Mouse (Mus musculus): ENCODE results near the gene Chrna7. TPM values are rescaled to one million over a fixed set of nuclear protein-coding genes. Genes with fewer than 3 reads are reported as not detected.

Chrna7 gene
- polyA plus RNA-seq, 1 experiment from 2014 or later = 3.3 TPM

GRCm38 (mm10) chr7:63189647-63190534 lies 22.5 kb downstream of the Chrna7 start:
- H3K27me3 ChIP-seq (ENCODE audit: control insufficient read depth, insufficient read depth, low read length) = no peaks in the 10 kb centered on the region
- ATAC-seq (ENCODE audit: insufficient number of reproducible peaks, insufficient read depth, low FRiP score, low read depth) = no peak

DNA sequence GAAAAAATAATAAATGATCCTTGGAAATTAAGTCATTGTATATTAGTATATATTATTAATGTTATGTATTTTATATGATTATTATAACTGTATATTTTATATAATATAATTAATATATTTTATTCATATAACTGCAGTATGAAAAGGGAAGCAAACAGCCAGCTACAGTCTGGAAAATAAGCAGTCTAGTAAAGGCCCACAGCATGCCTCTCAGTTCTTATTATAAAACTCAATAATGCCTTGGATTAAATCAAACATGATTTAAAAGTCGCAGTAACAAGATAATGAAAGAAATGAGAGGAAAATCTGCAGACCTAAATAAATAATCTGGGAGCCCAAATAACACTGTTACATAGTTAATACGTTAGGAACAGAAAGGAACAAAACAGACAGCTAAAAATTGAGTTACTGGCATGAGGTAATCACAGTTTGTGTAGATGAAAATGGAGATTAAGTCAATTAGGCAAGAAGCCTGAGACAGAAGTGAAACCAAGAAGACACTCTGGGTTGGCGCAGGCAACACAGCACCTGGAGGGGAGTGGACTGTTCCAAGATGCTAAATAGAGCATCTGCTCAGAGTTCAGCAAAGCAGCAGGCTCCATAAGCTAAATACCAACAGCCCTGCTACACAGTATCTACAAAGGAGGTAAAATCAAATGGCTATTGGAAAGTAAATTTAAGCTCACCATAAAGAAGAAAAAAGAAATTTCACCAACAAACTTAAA lies 42.1 kb downstream of the Chrna7 start:
- Histone ChIP-seq H3K4me2 (replicated peaks; ENCODE audit: low read depth, low read length) (no peak overlapping the region), H3K36me3 (ENCODE audit: control insufficient read depth, insufficient read depth, low read length) (no peaks in the 10 kb centered on the region), H3K9ac (replicated peaks; ENCODE audit: low read depth, low read length) (no peak overlapping the region), H3K27ac (ENCODE audit: low read length) (no peak overlapping the region), H3K4me3 (ENCODE audit: low read depth, low read length) (no peak overlapping the region), H3K4me1 (ENCODE audit: control insufficient read depth, insufficient read depth, low read length) (no peaks in the 10 kb centered on the region), H3K9me3 (ENCODE audit: control insufficient read depth, low read depth, low read length) (no peaks in the 10 kb centered on the region), H3K27me3 (ENCODE audit: control insufficient read depth, insufficient read depth, low read length) (no peaks in the 10 kb centered on the region)
- WGBS = 75% methylated on average over 3 of the region's 3 CpGs
- ATAC-seq (ENCODE audit: insufficient number of reproducible peaks, insufficient read depth, low FRiP score, low read depth) = no peak

More at GRCm38 (mm10) chr7:63189647-63190534, 22.5 kb downstream of the Chrna7 start:
- 83% methylated on average over 13 of the region's 13 CpGs for WGBS
- no peaks in the 10 kb centered on the region for H3K36me3 ChIP-seq (ENCODE audit: control insufficient read depth, insufficient read depth, low read length)
- H3K4me1 ChIP-seq (ENCODE audit: control insufficient read depth, insufficient read depth, low read length) = no peaks in the 10 kb centered on the region
- no peak overlapping the region for H3K4me3 ChIP-seq (ENCODE audit: low read depth, low read length)
- H3K4me2 ChIP-seq (replicated peaks; ENCODE audit: low read depth, low read length) = no peak overlapping the region
- no peak overlapping the region for H3K27ac ChIP-seq (ENCODE audit: low read length)
- H3K9ac ChIP-seq (replicated peaks; ENCODE audit: low read depth, low read length) = no peak overlapping the region
- no peaks in the 10 kb centered on the region for H3K9me3 ChIP-seq (ENCODE audit: control insufficient read depth, low read depth, low read length)

DNA sequence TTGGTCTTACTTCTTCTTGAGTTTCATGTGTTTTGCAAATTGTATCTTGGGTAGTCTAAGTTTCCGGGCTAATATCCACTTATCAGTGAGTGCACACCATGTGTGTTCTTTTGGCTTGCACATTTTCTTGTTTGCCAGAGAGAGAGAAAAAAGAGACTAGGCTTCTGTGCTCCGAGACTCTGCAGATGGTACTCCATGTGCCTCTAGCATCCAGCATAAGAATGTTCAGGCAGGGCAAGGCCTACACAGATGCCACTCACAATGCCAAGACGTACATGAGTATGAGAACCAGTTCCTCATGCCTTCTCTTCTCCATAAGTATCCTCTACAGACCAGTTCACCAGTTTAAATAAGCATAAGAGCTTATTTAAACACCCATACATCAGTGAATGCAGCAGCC lies 47.8 kb downstream of the Chrna7 start:
- no peaks in the 10 kb centered on the region for H3K4me1 ChIP-seq (ENCODE audit: control insufficient read depth, insufficient read depth, low read length)
- no peak for ATAC-seq (ENCODE audit: insufficient number of reproducible peaks, insufficient read depth, low FRiP score, low read depth)
- no peak overlapping the region for H3K4me3 ChIP-seq (ENCODE audit: low read depth, low read length)
- no peak overlapping the region for H3K9ac ChIP-seq (replicated peaks; ENCODE audit: low read depth, low read length)
- no peaks in the 10 kb centered on the region for H3K36me3 ChIP-seq (ENCODE audit: control insufficient read depth, insufficient read depth, low read length)
- H3K27ac ChIP-seq (ENCODE audit: low read length) = no peak overlapping the region
- no peak overlapping the region for H3K4me2 ChIP-seq (replicated peaks; ENCODE audit: low read depth, low read length)
- H3K9me3 ChIP-seq (ENCODE audit: control insufficient read depth, low read depth, low read length) = no peaks in the 10 kb centered on the region
- H3K27me3 ChIP-seq (ENCODE audit: control insufficient read depth, insufficient read depth, low read length) = no peaks in the 10 kb centered on the region
- WGBS = 93% methylated on average over 3 of the region's 3 CpGs

GRCm38 (mm10) chr7:63162272-63162864 lies 50.0 kb downstream of the Chrna7 start:
- no peak overlapping the region for H3K27ac ChIP-seq (ENCODE audit: low read length)
- no peak for ATAC-seq (ENCODE audit: insufficient number of reproducible peaks, insufficient read depth, low FRiP score, low read depth)
- H3K4me1 ChIP-seq (ENCODE audit: control insufficient read depth, insufficient read depth, low read length) = no peaks in the 10 kb centered on the region
- no peak overlapping the region for H3K4me3 ChIP-seq (ENCODE audit: low read depth, low read length)
- no peak overlapping the region for H3K4me2 ChIP-seq (replicated peaks; ENCODE audit: low read depth, low read length)
- H3K27me3 ChIP-seq (ENCODE audit: control insufficient read depth, insufficient read depth, low read length) = no peaks in the 10 kb centered on the region
- WGBS = 79% methylated on average over 7 of the region's 7 CpGs
- H3K9me3 ChIP-seq (ENCODE audit: control insufficient read depth, low read depth, low read length) = no peaks in the 10 kb centered on the region
- no peak overlapping the region for H3K9ac ChIP-seq (replicated peaks; ENCODE audit: low read depth, low read length)
- no peaks in the 10 kb centered on the region for H3K36me3 ChIP-seq (ENCODE audit: control insufficient read depth, insufficient read depth, low read length)

DNA sequence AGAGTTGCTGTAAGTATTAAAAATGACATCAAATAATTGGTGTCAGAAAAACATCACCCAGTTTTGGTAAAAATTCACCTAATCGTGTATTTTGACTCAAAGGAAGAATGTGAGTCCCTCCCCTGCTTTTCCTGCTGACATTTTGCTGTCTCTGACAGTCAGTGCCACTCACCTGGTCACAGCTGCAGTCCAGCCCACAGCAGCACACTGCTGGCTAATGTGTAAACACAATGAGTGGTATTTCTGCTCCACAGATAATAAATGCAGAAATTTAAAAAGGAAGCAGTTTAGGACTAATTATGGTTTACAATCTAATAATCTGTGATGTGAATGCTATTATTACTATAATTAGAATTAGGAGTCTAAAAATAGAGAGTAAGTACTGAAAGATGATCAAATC lies 59.1 kb downstream of the Chrna7 start:
- no peaks in the 10 kb centered on the region for H3K4me1 ChIP-seq (ENCODE audit: control insufficient read depth, insufficient read depth, low read length)
- H3K27me3 ChIP-seq (ENCODE audit: control insufficient read depth, insufficient read depth, low read length) = no peaks in the 10 kb centered on the region
- H3K4me3 ChIP-seq (ENCODE audit: low read depth, low read length) = no peak overlapping the region
- H3K27ac ChIP-seq (ENCODE audit: low read length) = no peak overlapping the region
- H3K9ac ChIP-seq (replicated peaks; ENCODE audit: low read depth, low read length) = no peak overlapping the region
- no peaks in the 10 kb centered on the region for H3K9me3 ChIP-seq (ENCODE audit: control insufficient read depth, low read depth, low read length)
- WGBS = 69% methylated on average over 1 of the region's 1 CpGs
- no peak for ATAC-seq (ENCODE audit: insufficient number of reproducible peaks, insufficient read depth, low FRiP score, low read depth)
- H3K36me3 ChIP-seq (ENCODE audit: control insufficient read depth, insufficient read depth, low read length) = no peaks in the 10 kb centered on the region
- H3K4me2 ChIP-seq (replicated peaks; ENCODE audit: low read depth, low read length) = no peak overlapping the region

DNA sequence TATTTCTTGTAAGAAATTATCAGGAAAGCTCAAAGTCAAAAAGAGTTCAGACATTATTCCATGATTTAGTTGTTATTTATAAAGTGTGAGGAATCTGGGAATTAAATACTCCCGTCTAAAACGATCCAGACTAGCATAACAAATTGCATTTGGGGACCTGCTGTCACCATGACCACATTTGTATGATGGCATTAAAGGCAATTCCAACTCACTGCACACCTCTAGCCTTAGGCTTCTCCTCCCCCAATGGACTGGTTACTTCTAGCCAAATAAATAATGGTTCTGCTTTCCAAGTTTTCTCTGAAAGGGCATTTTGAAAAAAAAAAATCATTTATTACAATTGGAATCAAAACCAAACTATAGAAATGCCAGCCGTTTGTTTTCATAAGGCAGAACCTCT lies 63.6 kb downstream of the Chrna7 start:
- Histone ChIP-seq H3K27ac (ENCODE audit: low read length) (no peak overlapping the region), H3K27me3 (ENCODE audit: control insufficient read depth, insufficient read depth, low read length) (no peaks in the 10 kb centered on the region), H3K36me3 (ENCODE audit: control insufficient read depth, insufficient read depth, low read length) (no peaks in the 10 kb centered on the region), H3K4me1 (ENCODE audit: control insufficient read depth, insufficient read depth, low read length) (no peaks in the 10 kb centered on the region), H3K9me3 (ENCODE audit: control insufficient read depth, low read depth, low read length) (no peaks in the 10 kb centered on the region), H3K4me3 (ENCODE audit: low read depth, low read length) (no peak overlapping the region), H3K9ac (replicated peaks; ENCODE audit: low read depth, low read length) (no peak overlapping the region), H3K4me2 (replicated peaks; ENCODE audit: low read depth, low read length) (no peak overlapping the region)
- WGBS = 65% methylated on average over 3 of the region's 3 CpGs
- ATAC-seq (ENCODE audit: insufficient number of reproducible peaks, insufficient read depth, low FRiP score, low read depth) = no peak

GRCm38 (mm10) chr7:63148321-63148720 lies 64.0 kb downstream of the Chrna7 start:
- Histone ChIP-seq H3K27me3 (ENCODE audit: control insufficient read depth, insufficient read depth, low read length) (no peaks in the 10 kb centered on the region), H3K4me1 (ENCODE audit: control insufficient read depth, insufficient read depth, low read length) (no peaks in the 10 kb centered on the region), H3K4me3 (ENCODE audit: low read depth, low read length) (no peak overlapping the region), H3K4me2 (replicated peaks; ENCODE audit: low read depth, low read length) (no peak overlapping the region), H3K9ac (replicated peaks; ENCODE audit: low read depth, low read length) (no peak overlapping the region), H3K27ac (ENCODE audit: low read length) (no peak overlapping the region), H3K36me3 (ENCODE audit: control insufficient read depth, insufficient read depth, low read length) (no peaks in the 10 kb centered on the region), H3K9me3 (ENCODE audit: control insufficient read depth, low read depth, low read length) (no peaks in the 10 kb centered on the region)
- WGBS = 88% methylated on average over 5 of the region's 5 CpGs
- no peak for ATAC-seq (ENCODE audit: insufficient number of reproducible peaks, insufficient read depth, low FRiP score, low read depth)

GRCm38 (mm10) chr7:63122547-63122946 lies 89.8 kb downstream of the Chrna7 start:
- H3K9ac ChIP-seq (replicated peaks; ENCODE audit: low read depth, low read length) = no peak overlapping the region

More at GRCm38 (mm10) chr7:63122547-63122946, 89.8 kb downstream of the Chrna7 start:
- WGBS = 24% methylated on average over 2 of the region's 2 CpGs
- Histone ChIP-seq H3K36me3 (ENCODE audit: control insufficient read depth, insufficient read depth, low read length) (no peaks in the 10 kb centered on the region), H3K27ac (ENCODE audit: low read length) (no peak overlapping the region), H3K27me3 (ENCODE audit: control insufficient read depth, insufficient read depth, low read length) (no peaks in the 10 kb centered on the region), H3K4me2 (replicated peaks; ENCODE audit: low read depth, low read length) (no peak overlapping the region), H3K4me1 (ENCODE audit: control insufficient read depth, insufficient read depth, low read length) (no peaks in the 10 kb centered on the region), H3K9me3 (ENCODE audit: control insufficient read depth, low read depth, low read length) (no peaks in the 10 kb centered on the region), H3K4me3 (ENCODE audit: low read depth, low read length) (no peak overlapping the region)
- ATAC-seq (ENCODE audit: insufficient number of reproducible peaks, insufficient read depth, low FRiP score, low read depth) = no peak
